Mouse (Mus musculus): ENCODE data around the gene Asah2.

DNA sequence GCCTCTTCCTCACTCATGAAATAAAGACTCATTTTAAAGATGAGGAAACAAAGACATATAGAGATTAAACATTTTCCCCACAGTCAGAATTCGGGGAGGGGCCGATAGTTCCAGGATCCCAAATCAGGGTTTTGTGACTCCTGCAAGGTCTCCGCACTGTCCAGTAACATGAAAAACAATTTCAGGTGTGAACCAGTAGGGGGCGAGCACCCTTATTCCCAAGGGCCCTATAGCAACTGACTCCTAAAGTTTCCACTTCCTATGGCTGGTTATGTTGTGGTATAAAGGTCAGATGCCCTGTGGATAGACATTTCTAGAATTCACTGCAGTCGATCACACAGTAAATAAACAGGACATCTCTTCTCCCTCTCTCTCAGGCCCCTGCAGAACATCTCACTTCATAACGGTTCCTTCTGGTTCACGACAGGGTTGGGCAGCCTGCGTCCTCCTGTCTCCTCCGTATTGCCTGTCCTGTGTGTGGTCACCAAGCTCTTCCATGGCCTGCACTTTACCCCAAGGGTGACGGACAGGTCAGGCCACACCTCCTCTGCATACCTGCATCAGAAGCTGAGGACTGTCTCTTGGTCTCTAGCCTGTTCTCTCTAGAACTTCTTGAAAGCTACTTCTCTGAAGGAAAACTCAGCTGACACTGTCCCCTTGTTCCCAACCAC lies 19.3 kb upstream of the Asah2 start:
- no peak for TF ChIP-seq GATA1 (IDR thresholded peaks at IDR 0.05; ENCODE audit: low read length)
- no peak for TF ChIP-seq TAL1 (IDR thresholded peaks at IDR 0.05; ENCODE audit: low read length)

Measured in erythroblast, embryonic 14.5 days (primary cell).